Mouse (Mus musculus): ENCODE data around the gene Ppp2r5c. TPM values are rescaled to one million over a fixed set of nuclear protein-coding genes. Genes with fewer than 3 reads are reported as not detected.

Ppp2r5c gene
- polyA plus RNA-seq, 1 experiment from 2014 or later = 138 TPM

DNA sequence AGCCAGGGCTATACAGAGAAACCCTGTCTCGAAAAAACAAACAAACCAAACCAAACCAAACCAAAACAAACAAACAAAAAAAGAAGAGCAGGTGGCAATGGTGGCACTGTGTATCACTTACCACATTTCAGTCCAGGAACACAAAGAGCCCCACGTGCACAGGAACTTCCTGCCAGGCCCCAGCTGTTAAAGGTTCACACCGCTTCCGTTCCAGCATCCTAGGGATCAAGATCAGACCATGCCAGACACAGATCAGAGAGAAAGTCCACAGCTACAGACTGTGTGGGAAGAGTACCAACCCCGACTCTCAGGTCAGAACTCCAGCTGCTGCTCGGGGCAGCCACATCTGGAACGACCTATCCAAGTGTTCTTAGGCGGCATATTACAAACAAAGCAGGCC, 16.8 kb downstream of the Ppp2r5c start:
- no peaks in the 10 kb centered on the region for H3K9me3 ChIP-seq (ENCODE audit: control insufficient read depth, low read length)
- no peaks in the 10 kb centered on the region for H3K27me3 ChIP-seq (ENCODE audit: control insufficient read depth, insufficient read depth, low read length)
- 80% methylated on average over 8 of the region's 8 CpGs for WGBS
- no peak overlapping the region for H3K4me3 ChIP-seq (ENCODE audit: control insufficient read depth in 1 of 2, insufficient read depth in 1 of 2, low read depth in 1 of 2, low read length in 2 of 2)
- ATAC-seq (ENCODE audit: insufficient number of reproducible peaks, insufficient read depth, low FRiP score, low read depth) = no peak
- no peak overlapping the region for H3K27ac ChIP-seq (replicated peaks in 1 of 2; ENCODE audit: control insufficient read depth in 1 of 2, insufficient read depth in 1 of 2, low read depth in 2 of 2, low read length in 2 of 2)
- H3K36me3 ChIP-seq (ENCODE audit: control insufficient read depth, insufficient read depth, low read length) = peaks cover 8% of the 10 kb centered on the region; the same call in 1 of the 2 replicates
- H3K9ac ChIP-seq (ENCODE audit: low read length) = no peak overlapping the region
- no peak overlapping the region for H3K4me2 ChIP-seq (ENCODE audit: low read length)
- H3K4me1 ChIP-seq (ENCODE audit: control insufficient read depth in 2 of 2, insufficient read depth in 2 of 2, low read length in 2 of 2) = peaks cover 20 to 31% of the 10 kb centered on the region in 2 experiments

DNA sequence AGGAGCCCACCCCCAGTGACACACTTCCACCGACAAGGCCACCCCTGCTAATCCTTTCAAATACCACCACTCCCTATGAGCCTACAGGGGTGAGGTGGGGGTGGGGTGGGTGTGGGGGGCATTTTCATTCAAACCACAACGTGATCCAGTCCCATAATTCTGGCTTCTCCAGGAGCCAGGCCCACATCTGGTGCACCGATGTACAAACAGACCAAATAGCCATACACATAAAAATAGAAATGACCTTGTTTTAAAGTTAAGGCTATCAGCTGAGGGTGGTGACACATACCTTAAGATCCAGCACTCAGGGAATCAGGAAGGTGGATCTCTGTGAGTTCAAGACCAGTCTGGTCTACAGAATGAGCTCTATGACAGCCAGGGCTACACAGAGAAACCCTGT, 24.5 kb downstream of the Ppp2r5c start:
- Histone ChIP-seq H3K27ac (replicated peaks in 1 of 2; ENCODE audit: control insufficient read depth in 1 of 2, insufficient read depth in 1 of 2, low read depth in 2 of 2, low read length in 2 of 2) (no peak overlapping the region), H3K4me1 (ENCODE audit: control insufficient read depth in 2 of 2, insufficient read depth in 2 of 2, low read length in 2 of 2) (peaks cover 0 to 2% of the 10 kb centered on the region in 2 experiments; a peak in 1 of 4 replicates), H3K9ac (ENCODE audit: low read length) (no peak overlapping the region), H3K4me3 (ENCODE audit: control insufficient read depth in 1 of 2, insufficient read depth in 1 of 2, low read depth in 1 of 2, low read length in 2 of 2) (no peak overlapping the region), H3K9me3 (ENCODE audit: control insufficient read depth, low read length) (no peaks in the 10 kb centered on the region), H3K36me3 (ENCODE audit: control insufficient read depth, insufficient read depth, low read length) (peaks cover 6% of the 10 kb centered on the region; the same call in 1 of the 2 replicates), H3K27me3 (ENCODE audit: control insufficient read depth, insufficient read depth, low read length) (no peaks in the 10 kb centered on the region), H3K4me2 (ENCODE audit: low read length) (no peak overlapping the region)
- ATAC-seq (ENCODE audit: insufficient number of reproducible peaks, insufficient read depth, low FRiP score, low read depth) = no peak
- 48% methylated on average over 3 of the region's 3 CpGs for WGBS

DNA sequence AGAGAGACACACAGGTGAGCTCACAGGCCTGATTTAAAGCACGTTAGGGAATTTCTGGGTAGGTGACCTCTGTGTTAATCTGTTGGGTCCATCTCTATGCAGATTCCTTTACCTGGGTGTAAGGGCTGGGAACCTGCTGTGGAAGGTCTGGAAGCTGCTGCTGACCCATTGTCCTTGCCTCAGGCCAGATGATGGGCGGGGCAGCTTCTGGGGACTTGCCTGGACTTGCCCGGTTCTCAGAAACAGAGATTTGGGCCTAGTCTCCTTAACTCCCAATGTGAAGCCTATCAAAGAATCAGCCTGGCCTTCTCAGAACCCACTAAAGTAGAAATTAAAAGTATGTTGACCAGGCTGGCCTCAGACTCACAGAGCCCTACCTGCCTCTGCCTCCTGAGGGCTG, 25.3 kb downstream of the Ppp2r5c start:
- Histone ChIP-seq H3K4me1 (ENCODE audit: control insufficient read depth in 2 of 2, insufficient read depth in 2 of 2, low read length in 2 of 2) (peaks cover 0 to 2% of the 10 kb centered on the region in 2 experiments; a peak in 1 of 4 replicates), H3K27ac (replicated peaks in 1 of 2; ENCODE audit: control insufficient read depth in 1 of 2, insufficient read depth in 1 of 2, low read depth in 2 of 2, low read length in 2 of 2) (no peak overlapping the region), H3K36me3 (ENCODE audit: control insufficient read depth, insufficient read depth, low read length) (peaks cover 7% of the 10 kb centered on the region; the same call in 1 of the 2 replicates), H3K9me3 (ENCODE audit: control insufficient read depth, low read length) (no peaks in the 10 kb centered on the region), H3K4me2 (ENCODE audit: low read length) (no peak overlapping the region), H3K27me3 (ENCODE audit: control insufficient read depth, insufficient read depth, low read length) (no peaks in the 10 kb centered on the region), H3K4me3 (ENCODE audit: control insufficient read depth in 1 of 2, insufficient read depth in 1 of 2, low read depth in 1 of 2, low read length in 2 of 2) (no peak overlapping the region), H3K9ac (ENCODE audit: low read length) (no peak overlapping the region)
- 85% methylated on average over 3 of the region's 3 CpGs for WGBS
- ATAC-seq (ENCODE audit: insufficient number of reproducible peaks, insufficient read depth, low FRiP score, low read depth) = no peak

DNA sequence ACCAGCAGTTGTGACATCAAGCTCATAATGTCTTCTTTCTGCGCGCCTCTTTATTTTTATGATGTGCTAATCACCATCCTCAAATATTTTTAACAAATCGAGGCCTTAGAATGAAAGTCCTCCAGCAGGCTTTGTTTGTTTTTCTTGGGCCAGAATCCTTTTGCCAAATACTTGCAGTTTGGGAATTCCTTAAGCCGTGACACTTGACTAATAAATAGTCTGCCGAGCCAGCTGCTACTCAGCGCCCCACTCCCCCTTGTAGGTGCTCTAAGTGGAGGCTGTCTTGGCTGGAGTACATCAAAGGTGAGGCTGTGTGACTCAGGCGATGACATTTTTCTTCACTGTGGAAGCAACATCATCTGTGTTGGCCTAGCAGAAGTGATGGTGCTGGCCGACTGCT, 27.6 kb downstream of the Ppp2r5c start:
- ATAC-seq (ENCODE audit: insufficient number of reproducible peaks, insufficient read depth, low FRiP score, low read depth) = no peak
- H3K4me3 ChIP-seq (ENCODE audit: control insufficient read depth in 1 of 2, insufficient read depth in 1 of 2, low read depth in 1 of 2, low read length in 2 of 2) = no peak overlapping the region
- H3K36me3 ChIP-seq (ENCODE audit: control insufficient read depth, insufficient read depth, low read length) = peaks cover 7% of the 10 kb centered on the region; the same call in 1 of the 2 replicates
- H3K9me3 ChIP-seq (ENCODE audit: control insufficient read depth, low read length) = no peaks in the 10 kb centered on the region
- H3K27me3 ChIP-seq (ENCODE audit: control insufficient read depth, insufficient read depth, low read length) = no peaks in the 10 kb centered on the region
- 58% methylated on average over 8 of the region's 8 CpGs for WGBS
- H3K9ac ChIP-seq (ENCODE audit: low read length) = no peak overlapping the region
- H3K4me2 ChIP-seq (ENCODE audit: low read length) = no peak overlapping the region
- no peak overlapping the region for H3K27ac ChIP-seq (replicated peaks in 1 of 2; ENCODE audit: control insufficient read depth in 1 of 2, insufficient read depth in 1 of 2, low read depth in 2 of 2, low read length in 2 of 2)
- peaks cover 4 to 11% of the 10 kb centered on the region in 2 experiments for H3K4me1 ChIP-seq (ENCODE audit: control insufficient read depth in 2 of 2, insufficient read depth in 2 of 2, low read length in 2 of 2)

DNA sequence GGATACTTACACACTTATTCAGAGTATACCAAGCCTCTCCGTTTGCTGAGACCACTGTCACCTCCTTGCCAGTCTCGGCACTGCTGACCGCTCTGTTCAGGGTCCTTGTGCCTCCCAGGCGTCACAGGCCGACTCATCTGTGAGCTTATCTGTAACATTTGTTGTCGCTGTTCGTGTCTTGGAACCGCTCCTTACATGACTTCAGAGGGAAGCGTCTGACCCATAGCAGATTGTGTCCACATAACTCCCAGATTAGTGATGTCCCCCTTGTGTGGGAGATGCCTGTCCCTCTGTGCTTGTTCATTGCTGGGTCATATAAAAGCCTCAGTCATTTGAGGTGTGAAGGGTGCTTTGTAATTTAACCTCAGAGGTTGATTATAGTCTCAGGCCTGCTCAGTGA, 29.6 kb downstream of the Ppp2r5c start:
- H3K9me3 ChIP-seq (ENCODE audit: control insufficient read depth, low read length) = no peaks in the 10 kb centered on the region
- H3K4me1 ChIP-seq (ENCODE audit: control insufficient read depth in 2 of 2, insufficient read depth in 2 of 2, low read length in 2 of 2) = peaks cover 4 to 11% of the 10 kb centered on the region in 2 experiments
- peaks cover 11% of the 10 kb centered on the region for H3K36me3 ChIP-seq (ENCODE audit: control insufficient read depth, insufficient read depth, low read length)
- H3K4me3 ChIP-seq (ENCODE audit: control insufficient read depth in 1 of 2, insufficient read depth in 1 of 2, low read depth in 1 of 2, low read length in 2 of 2) = no peak overlapping the region
- H3K4me2 ChIP-seq (ENCODE audit: low read length) = no peak overlapping the region
- no peak overlapping the region for H3K9ac ChIP-seq (ENCODE audit: low read length)
- ATAC-seq (ENCODE audit: insufficient number of reproducible peaks, insufficient read depth, low FRiP score, low read depth) = no peak
- no peak overlapping the region for H3K27ac ChIP-seq (replicated peaks in 1 of 2; ENCODE audit: control insufficient read depth in 1 of 2, insufficient read depth in 1 of 2, low read depth in 2 of 2, low read length in 2 of 2)
- H3K27me3 ChIP-seq (ENCODE audit: control insufficient read depth, insufficient read depth, low read length) = no peaks in the 10 kb centered on the region
- WGBS = 42% methylated on average over 9 of the region's 9 CpGs

DNA sequence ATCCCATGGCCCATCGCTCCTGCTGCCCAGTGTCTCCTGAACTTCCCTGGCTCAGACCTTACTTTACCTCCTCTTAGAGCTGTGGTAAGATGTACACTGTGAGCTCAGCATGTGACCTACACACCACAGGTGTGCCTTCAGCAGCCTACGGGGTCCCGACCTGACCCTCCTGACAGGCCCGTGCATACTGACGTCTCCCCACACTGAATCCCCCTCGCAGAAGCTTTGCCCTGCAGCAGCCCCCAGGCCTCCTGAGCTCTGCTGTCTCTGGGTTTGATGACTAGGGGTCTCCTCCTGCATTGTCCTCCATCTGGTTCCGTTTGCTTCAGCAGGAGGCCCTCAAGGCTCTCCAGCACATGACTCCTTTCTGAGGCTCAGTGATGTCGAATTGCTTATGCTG, 31.0 kb downstream of the Ppp2r5c start:
- Histone ChIP-seq H3K9me3 (ENCODE audit: control insufficient read depth, low read length) (no peaks in the 10 kb centered on the region), H3K9ac (ENCODE audit: low read length) (no peak overlapping the region), H3K4me1 (ENCODE audit: control insufficient read depth in 2 of 2, insufficient read depth in 2 of 2, low read length in 2 of 2) (peaks cover 4 to 11% of the 10 kb centered on the region in 2 experiments; a peak in 3 of 4 replicates), H3K4me2 (ENCODE audit: low read length) (no peak overlapping the region), H3K27ac (replicated peaks in 1 of 2; ENCODE audit: control insufficient read depth in 1 of 2, insufficient read depth in 1 of 2, low read depth in 2 of 2, low read length in 2 of 2) (no peak overlapping the region), H3K4me3 (ENCODE audit: control insufficient read depth in 1 of 2, insufficient read depth in 1 of 2, low read depth in 1 of 2, low read length in 2 of 2) (no peak overlapping the region), H3K36me3 (ENCODE audit: control insufficient read depth, insufficient read depth, low read length) (peaks cover 12% of the 10 kb centered on the region), H3K27me3 (ENCODE audit: control insufficient read depth, insufficient read depth, low read length) (no peaks in the 10 kb centered on the region)
- ATAC-seq (ENCODE audit: insufficient number of reproducible peaks, insufficient read depth, low FRiP score, low read depth) = no peak
- 87% methylated on average over 8 of the region's 8 CpGs for WGBS

DNA sequence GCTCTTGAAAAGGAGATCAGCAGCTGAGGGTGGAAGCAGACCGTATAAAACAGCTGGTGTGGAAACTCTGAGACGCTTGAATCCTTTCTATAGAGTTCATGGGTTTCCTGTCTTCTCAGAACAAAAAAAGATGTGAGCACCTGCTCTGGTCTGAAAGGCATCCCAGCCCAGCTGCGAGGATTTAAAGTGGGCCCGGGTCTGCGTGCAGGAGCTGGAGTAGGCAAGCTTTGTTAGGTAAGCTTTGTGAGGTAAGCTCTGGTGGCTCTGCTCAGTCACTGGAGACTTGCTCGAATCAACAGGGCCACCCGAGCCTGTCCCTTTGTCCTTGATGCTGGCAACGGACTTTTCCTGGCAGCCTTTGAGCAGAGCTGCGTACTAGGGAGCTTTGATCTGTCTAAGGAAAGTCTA, 31.7 kb downstream of the Ppp2r5c start:
- peak overlapping the region; percentile 61 to 67; a peak in 3 of 4 replicates for H3K27ac ChIP-seq (replicated peaks in 1 of 2; ENCODE audit: control insufficient read depth in 1 of 2, insufficient read depth in 1 of 2, low read depth in 2 of 2, low read length in 2 of 2)
- ATAC-seq (ENCODE audit: insufficient number of reproducible peaks, insufficient read depth, low FRiP score, low read depth) = no peak
- 68% methylated on average over 9 of the region's 9 CpGs for WGBS
- no peak overlapping the region for H3K4me2 ChIP-seq (ENCODE audit: low read length)
- H3K36me3 ChIP-seq (ENCODE audit: control insufficient read depth, insufficient read depth, low read length) = peaks cover 16% of the 10 kb centered on the region
- no peaks in the 10 kb centered on the region for H3K27me3 ChIP-seq (ENCODE audit: control insufficient read depth, insufficient read depth, low read length)
- H3K9me3 ChIP-seq (ENCODE audit: control insufficient read depth, low read length) = no peaks in the 10 kb centered on the region
- no peak overlapping the region for H3K4me3 ChIP-seq (ENCODE audit: control insufficient read depth in 1 of 2, insufficient read depth in 1 of 2, low read depth in 1 of 2, low read length in 2 of 2)
- peak overlapping the region; percentile 47 for H3K9ac ChIP-seq (ENCODE audit: low read length)
- H3K4me1 ChIP-seq (ENCODE audit: control insufficient read depth in 2 of 2, insufficient read depth in 2 of 2, low read length in 2 of 2) = peaks cover 4 to 12% of the 10 kb centered on the region in 2 experiments; a peak in 3 of 4 replicates

DNA sequence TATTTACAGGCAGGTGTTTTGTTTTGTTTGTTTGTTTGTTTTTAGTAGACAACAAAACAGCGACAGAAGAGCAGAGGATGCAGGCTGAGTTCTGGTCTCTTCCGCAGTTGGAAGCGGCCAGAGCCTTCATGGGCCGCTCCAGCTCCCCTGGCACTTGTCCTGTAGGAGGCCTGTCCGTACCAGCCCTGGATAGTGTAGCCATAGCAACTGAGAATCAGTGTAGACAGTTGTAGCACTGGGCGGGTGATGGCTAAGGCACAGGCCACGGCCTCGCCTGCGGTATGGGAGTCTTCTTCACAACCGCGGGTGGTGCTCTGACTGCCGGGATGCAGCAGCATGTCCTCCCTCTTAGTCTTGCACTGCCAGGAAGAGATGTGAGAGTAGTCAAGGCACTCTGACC, 32.3 kb downstream of the Ppp2r5c start:
- 65% methylated on average over 12 of the region's 12 CpGs for WGBS
- H3K9ac ChIP-seq (ENCODE audit: low read length) = peak overlapping the region; percentile 47; the same call in 1 of the 2 replicates

More for the DNA sequence above, 32.3 kb downstream of the Ppp2r5c start:
- Histone ChIP-seq H3K4me1 (ENCODE audit: control insufficient read depth in 2 of 2, insufficient read depth in 2 of 2, low read length in 2 of 2) (peaks cover 11 to 18% of the 10 kb centered on the region in 2 experiments), H3K4me2 (ENCODE audit: low read length) (no peak overlapping the region), H3K4me3 (ENCODE audit: control insufficient read depth in 1 of 2, insufficient read depth in 1 of 2, low read depth in 1 of 2, low read length in 2 of 2) (no peak overlapping the region), H3K36me3 (ENCODE audit: control insufficient read depth, insufficient read depth, low read length) (peaks cover 16% of the 10 kb centered on the region), H3K27ac (replicated peaks in 1 of 2; ENCODE audit: control insufficient read depth in 1 of 2, insufficient read depth in 1 of 2, low read depth in 2 of 2, low read length in 2 of 2) (peak overlapping the region in 1 of 2 experiments; percentile 61; a peak in 1 of 4 replicates), H3K27me3 (ENCODE audit: control insufficient read depth, insufficient read depth, low read length) (no peaks in the 10 kb centered on the region), H3K9me3 (ENCODE audit: control insufficient read depth, low read length) (no peaks in the 10 kb centered on the region)
- no peak for ATAC-seq (ENCODE audit: insufficient number of reproducible peaks, insufficient read depth, low FRiP score, low read depth)

All from heart, embryonic 14.5 days (tissue).